ENCODE assay signal across 9 mouse cellular contexts in genomic region chr10:75304413-75304812, GRCm38 (mm10). TPM values are rescaled to one million over a fixed set of nuclear protein-coding genes. Genes with fewer than 3 reads are reported as not detected.
DNase-seq lines count a peak whose midpoint lies in the region; ATAC-seq and TF ChIP-seq lines count a peak whose summit lies in the region.
"Had no signal": no experiment of that assay in that cellular context is flagged by ENCODE, and none has a peak within 500 bp of the region (broad histone marks: within the 10 kb centered on the region; RNA-seq: fewer than 3 reads in every experiment).

No protein-coding gene starts in this region.

- H3K4me3 ChIP-seq in stomach, embryonic 15.5 days (replicated peaks) = no peak overlapping the region
- no peak overlapping the region for H3K4me3 ChIP-seq in stomach, postnatal 0 days (ENCODE audit: low read depth, low read length)
- H3K4me3 ChIP-seq: limb, embryonic 12.5 days had no signal

- no peak for TF ChIP-seq CTCF in stomach, postnatal 0 days (IDR thresholded peaks at IDR 0.05; ENCODE audit: low read depth)

- no peaks in the 10 kb centered on the region for H3K27me3 ChIP-seq in stomach, embryonic 15.5 days (replicated peaks)
- H3K27me3 ChIP-seq in stomach, postnatal 0 days (ENCODE audit: control insufficient read depth, insufficient read depth, low read length) = no peaks in the 10 kb centered on the region
- H3K27me3 ChIP-seq: limb, embryonic 12.5 days had no signal

- no peak overlapping the region for H3K4me2 ChIP-seq in stomach, embryonic 15.5 days
- no peak overlapping the region for H3K4me2 ChIP-seq in stomach, postnatal 0 days (replicated peaks; ENCODE audit: low read depth)
- H3K4me2 ChIP-seq: limb, embryonic 12.5 days had no signal

- H3K36me3 ChIP-seq in stomach, embryonic 15.5 days = peaks cover 19% of the 10 kb centered on the region
- peaks cover 31% of the 10 kb centered on the region for H3K36me3 ChIP-seq in stomach, postnatal 0 days (ENCODE audit: control insufficient read depth, insufficient read depth, low read length)

- peak; percentile 47 for DNase-seq in adrenal gland, postnatal 14 days
- DNase-seq in adrenal gland, postnatal 4 days (ENCODE audit: low spot score in 2 of 2) = no peak
- DNase-seq in stomach, postnatal 0 days (ENCODE audit: low spot score) = no peak
- peak; percentile 69 for DNase-seq in induced T-regulatory cell, adult 2 months (ENCODE audit: low read depth)
- peak; percentile 42 for DNase-seq in naive thymus-derived CD4-positive, alpha-beta T cell, adult 2 months (ENCODE audit: low read depth)
- no peak for DNase-seq in thymus, postnatal 10 days (ENCODE audit: low spot score in 2 of 2)
- DNase-seq in testis, postnatal 10 days (ENCODE audit: low spot score) = no peak

- H3K9me3 ChIP-seq in stomach, embryonic 15.5 days = no peaks in the 10 kb centered on the region
- no peaks in the 10 kb centered on the region for H3K9me3 ChIP-seq in stomach, postnatal 0 days (ENCODE audit: control insufficient read depth, low read length)
- H3K9me3 ChIP-seq: limb, embryonic 12.5 days had no signal

- WGBS in stomach, embryonic 15.5 days = 59% methylated on average over 6 of the region's 6 CpGs
- WGBS in stomach, postnatal 0 days = 61% methylated on average over 6 of the region's 6 CpGs

- H3K27ac ChIP-seq in stomach, embryonic 15.5 days = no peak overlapping the region; the same call in 1 of the 2 replicates
- H3K27ac ChIP-seq in stomach, postnatal 0 days (replicated peaks) = no peak overlapping the region
- H3K27ac ChIP-seq: limb, embryonic 12.5 days had no signal

- no peaks in the 10 kb centered on the region for H3K4me1 ChIP-seq in stomach, embryonic 15.5 days
- H3K4me1 ChIP-seq in stomach, postnatal 0 days (replicated peaks; ENCODE audit: control insufficient read depth, insufficient read depth) = no peaks in the 10 kb centered on the region
- H3K4me1 ChIP-seq: limb, embryonic 12.5 days had no signal

- no peak for TF ChIP-seq EP300 in stomach, postnatal 0 days (optimal IDR thresholded peaks at IDR 0.05)

- no peak overlapping the region for H3K9ac ChIP-seq in stomach, embryonic 15.5 days
- H3K9ac ChIP-seq in stomach, postnatal 0 days (ENCODE audit: low read length) = no peak overlapping the region
- H3K9ac ChIP-seq: limb, embryonic 12.5 days had no signal

- ATAC-seq in stomach, embryonic 15.5 days (ENCODE audit: insufficient read depth, low FRiP score, low read depth) = 0 out of 2 replicates have a peak, but pooled peaks have one; percentile 45
- ATAC-seq in stomach, postnatal 0 days (ENCODE audit: low FRiP score, low TSS enrichment) = no peak; the same call in 1 of the 2 replicates

RNA-seq across cellular contexts. Expression of gene Adora2a, which starts 12.3 kb away (rescaled TPM):
- 6.9 and 10.6 TPM in 2 replicates for total RNA-seq in adrenal gland, postnatal 14 days (2021)
- total RNA-seq in adrenal gland, postnatal 4 days (2021) = 1 to 10 TPM; 9.1 to 9.4 TPM
- 2.6 and 2.9 TPM in 2 replicates for polyA plus RNA-seq in stomach, embryonic 15.5 days (2015; fragmentation: Nextera tagmentation; extraction: Ambion mirVana)
- 0.82 and 1.3 TPM in 2 replicates for polyA plus RNA-seq in stomach, postnatal 0 days (2015; fragmentation: Nextera tagmentation; extraction: Ambion mirVana)

Comparison
In these comparisons a context has a peak if more than half of its experiments do, and no peak if none do; other contexts are left out.
1. DNase-seq: peak in adrenal gland, postnatal 14 days (single experiment), induced T-regulatory cell, adult 2 months (single experiment) and naive thymus-derived CD4-positive, alpha-beta T cell, adult 2 months (single experiment); none in adrenal gland, postnatal 4 days (0 of 2), stomach, postnatal 0 days (single experiment), thymus, postnatal 10 days (0 of 2) and testis, postnatal 10 days (single experiment).